Mouse (Mus musculus): ENCODE measurements around the gene Cmtm5. TPM values are rescaled to one million over a fixed set of nuclear protein-coding genes. Genes with fewer than 3 reads are reported as not detected.

Cmtm5 gene
- polyA plus RNA-seq (2012; ENCODE audit: insufficient read depth, insufficient read length, missing spikeins): 1.8 and 3.3 TPM in 2 replicates

DNA sequence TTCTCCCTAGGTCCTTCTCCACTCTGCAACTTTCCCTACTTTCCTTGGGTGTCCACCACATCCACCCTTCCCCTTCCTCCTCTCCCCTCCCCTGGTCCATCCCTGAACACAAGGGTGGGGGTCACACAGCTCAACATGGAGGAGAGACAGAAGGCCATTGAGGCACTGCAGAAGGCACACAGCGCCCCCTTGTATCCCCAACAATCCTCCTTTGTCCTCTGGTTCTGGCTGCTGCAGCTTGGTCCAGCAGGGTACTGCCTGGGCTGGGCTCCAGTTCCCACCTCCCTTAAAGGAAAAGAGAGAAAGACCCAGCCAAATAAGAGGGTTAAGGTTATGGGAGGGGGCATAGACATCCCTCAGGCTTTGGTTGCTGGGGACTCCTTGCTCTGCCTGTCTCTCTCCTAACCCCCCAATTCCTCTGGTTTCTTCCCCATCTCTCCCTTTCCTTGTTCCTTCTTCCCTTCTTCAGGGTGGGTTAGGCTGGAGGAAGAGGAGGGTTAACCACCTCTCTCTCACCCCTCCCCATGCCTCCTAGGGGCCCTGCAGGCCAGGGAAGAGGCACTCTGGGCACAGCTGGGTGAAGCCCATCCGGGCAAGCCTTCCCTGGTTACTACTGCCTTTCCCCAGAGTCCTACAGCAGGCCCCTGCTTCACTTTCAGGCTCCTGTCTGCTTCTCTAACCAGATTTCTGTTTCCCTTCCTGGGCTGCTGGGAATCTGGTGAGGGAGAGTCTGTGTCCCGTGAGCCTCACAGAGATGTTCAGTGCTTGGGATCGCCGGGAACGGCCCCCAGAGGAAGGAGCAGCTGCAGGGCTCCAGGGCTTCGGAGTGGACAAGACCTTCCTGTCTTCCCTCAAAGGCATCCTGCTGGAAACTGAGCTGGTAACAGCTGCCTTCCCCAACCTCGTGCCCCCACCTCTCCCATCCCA lies at the start of gene Cmtm5:
Gene Cmtm5 (plus strand): TSS at position 358 of the 927 bp plus-strand sequence.
- Histone ChIP-seq H3K4me1 (ENCODE audit: control insufficient read depth, insufficient read depth, insufficient read length, low read length) (no peaks in the 10 kb centered on the region), H3K27ac (replicated peaks; ENCODE audit: low read depth, low read length) (no peak within 1 kb of the TSS), H3K4me3 (ENCODE audit: insufficient read depth, low read depth, low read length) (no peak within 1 kb of the TSS)

DNA sequence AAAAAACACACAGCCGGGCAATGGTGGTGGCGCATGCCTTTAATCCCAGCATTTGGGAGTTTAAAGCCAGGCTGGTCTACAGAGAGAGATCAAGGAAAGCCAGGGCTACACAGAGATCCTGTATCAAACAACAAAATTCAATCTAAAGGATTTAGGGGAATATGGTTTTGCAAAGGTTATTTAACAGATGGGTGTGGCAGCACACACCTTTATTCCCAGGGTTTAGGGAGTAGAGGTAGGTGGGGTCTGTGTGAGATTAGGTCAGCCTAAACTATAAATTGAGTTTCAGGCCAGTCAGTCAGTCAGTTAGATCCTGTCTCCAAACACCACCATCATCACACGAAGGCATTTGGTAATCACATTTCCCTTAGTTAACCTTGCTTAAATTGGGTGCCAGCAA lies 43.9 kb upstream of the Cmtm5 start, which contains the start of gene Pabpn1:
Gene Pabpn1 (plus strand): TSS at position 301 of the 400 bp plus-strand sequence.
- H3K27ac ChIP-seq (replicated peaks; ENCODE audit: low read depth, low read length): peak within 1 kb of the TSS; percentile 78
- H3K4me3 ChIP-seq (ENCODE audit: insufficient read depth, low read depth, low read length): peak within 1 kb of the TSS; percentile 64
- no peaks in the 10 kb centered on the region; the same call in 1 of the 2 replicates for H3K4me1 ChIP-seq (ENCODE audit: control insufficient read depth, insufficient read depth, insufficient read length, low read length)

DNA sequence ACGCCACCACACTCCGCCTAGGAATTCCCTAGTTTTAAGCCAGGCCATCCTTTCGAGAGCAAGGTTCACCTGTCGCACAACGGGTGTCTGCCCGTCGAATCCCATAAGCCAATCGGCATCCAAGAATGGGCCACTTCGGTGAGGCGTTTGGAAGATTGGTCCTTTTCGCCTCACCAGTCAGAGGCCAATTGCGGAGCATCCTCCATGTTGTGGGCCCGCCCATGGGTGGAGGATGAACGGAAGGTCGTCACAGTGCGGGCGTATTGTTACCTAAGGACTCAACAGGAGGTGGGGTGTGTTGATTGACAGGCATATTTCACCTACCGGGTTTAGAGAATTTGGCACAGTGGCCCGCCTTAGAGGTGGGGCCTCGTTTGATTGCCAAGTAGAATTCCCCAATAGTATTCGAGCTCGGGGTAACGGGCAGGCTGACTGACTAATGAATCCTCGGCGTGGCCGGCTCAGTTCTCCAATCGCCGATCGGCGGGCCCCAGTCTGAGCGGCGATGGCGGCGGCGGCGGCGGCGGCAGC lies 42.3 kb upstream of the Cmtm5 start:
- Histone ChIP-seq H3K4me3 (ENCODE audit: insufficient read depth, low read depth, low read length) (peak overlapping the region; percentile 64), H3K4me1 (ENCODE audit: control insufficient read depth, insufficient read depth, insufficient read length, low read length) (no peaks in the 10 kb centered on the region; the same call in 1 of the 2 replicates), H3K27ac (replicated peaks; ENCODE audit: low read depth, low read length) (peak overlapping the region; percentile 78)

- H3K4me1 ChIP-seq (ENCODE audit: control insufficient read depth, insufficient read depth, insufficient read length, low read length): no peaks in the 10 kb centered on the region; the same call in 1 of the 2 replicates
- peak overlapping the region; percentile 89 for H3K4me3 ChIP-seq (ENCODE audit: insufficient read depth, low read depth, low read length)
- H3K27ac ChIP-seq (replicated peaks; ENCODE audit: low read depth, low read length): peak overlapping the region; percentile 46; the same call in 1 of the 2 replicates
These were observed 41.5 kb upstream of the Cmtm5 start for GRCm38 (mm10) chr14:54894296-54895151.

DNA sequence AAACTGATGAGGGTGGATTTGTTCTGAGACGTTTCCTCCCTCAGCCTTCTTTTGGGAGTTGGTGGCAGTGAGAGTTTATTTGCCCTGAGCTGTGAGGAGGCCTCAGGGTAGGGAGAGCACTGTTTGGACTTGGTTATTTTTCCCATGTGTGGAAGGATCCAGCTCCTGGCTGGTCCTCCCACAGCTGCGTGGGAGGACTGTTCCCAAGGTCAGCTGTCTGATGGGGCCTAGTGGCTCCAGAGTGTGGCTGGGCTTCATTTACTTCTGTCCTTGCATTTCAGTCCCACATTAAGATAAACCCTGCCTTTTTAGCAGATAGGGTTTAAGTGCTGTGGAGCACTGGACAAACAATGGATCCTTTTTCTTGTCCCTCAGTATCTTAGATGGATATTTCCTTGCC lies 38.6 kb upstream of the Cmtm5 start:
- Histone ChIP-seq H3K4me1 (ENCODE audit: control insufficient read depth, insufficient read depth, insufficient read length, low read length) (no peaks in the 10 kb centered on the region; the same call in 1 of the 2 replicates), H3K4me3 (ENCODE audit: insufficient read depth, low read depth, low read length) (no peak overlapping the region), H3K27ac (replicated peaks; ENCODE audit: low read depth, low read length) (no peak overlapping the region)

GRCm38 (mm10) chr14:54900383-54900782 lies 35.7 kb upstream of the Cmtm5 start:
- Histone ChIP-seq H3K4me1 (ENCODE audit: control insufficient read depth, insufficient read depth, insufficient read length, low read length) (no peaks in the 10 kb centered on the region), H3K4me3 (ENCODE audit: insufficient read depth, low read depth, low read length) (no peak overlapping the region), H3K27ac (replicated peaks; ENCODE audit: low read depth, low read length) (no peak overlapping the region)

GRCm38 (mm10) chr14:54903641-54904040 lies 32.4 kb upstream of the Cmtm5 start:
- no peak overlapping the region for H3K4me3 ChIP-seq (ENCODE audit: insufficient read depth, low read depth, low read length)
- H3K27ac ChIP-seq (replicated peaks; ENCODE audit: low read depth, low read length): no peak overlapping the region
- H3K4me1 ChIP-seq (ENCODE audit: control insufficient read depth, insufficient read depth, insufficient read length, low read length): no peaks in the 10 kb centered on the region

- H3K4me3 ChIP-seq (ENCODE audit: insufficient read depth, low read depth, low read length): no peak overlapping the region
- peaks cover 3% of the 10 kb centered on the region; the same call in 1 of the 2 replicates for H3K4me1 ChIP-seq (ENCODE audit: control insufficient read depth, insufficient read depth, insufficient read length, low read length)
- no peak overlapping the region for H3K27ac ChIP-seq (replicated peaks; ENCODE audit: low read depth, low read length)
These were observed 27.4 kb upstream of the Cmtm5 start for GRCm38 (mm10) chr14:54908682-54909081.

GRCm38 (mm10) chr14:54912109-54912850 lies 23.8 kb upstream of the Cmtm5 start:
- no peak overlapping the region for H3K27ac ChIP-seq (replicated peaks; ENCODE audit: low read depth, low read length)
- H3K4me1 ChIP-seq (ENCODE audit: control insufficient read depth, insufficient read depth, insufficient read length, low read length): peaks cover 3% of the 10 kb centered on the region; the same call in 1 of the 2 replicates

DNA sequence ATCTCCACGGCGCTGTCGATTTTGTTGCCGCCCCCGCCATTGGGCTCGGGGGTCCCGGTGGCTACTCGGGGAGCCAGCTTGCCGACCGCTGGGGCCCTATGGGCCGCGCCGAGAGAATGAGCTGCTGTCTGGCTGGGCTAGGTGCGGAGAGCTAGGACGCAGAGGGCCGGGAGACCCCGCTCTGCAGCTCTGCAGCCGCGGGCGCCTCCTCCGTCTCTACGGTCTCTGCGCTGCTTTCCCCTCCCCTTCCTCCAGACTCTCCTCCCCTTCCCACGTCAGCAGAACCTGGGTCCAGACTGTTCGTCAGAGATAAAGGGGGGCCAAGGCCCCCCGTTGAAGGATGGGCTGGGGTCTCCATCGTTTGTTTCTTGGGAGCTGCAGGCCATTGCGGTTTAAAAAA lies 23.2 kb upstream of the Cmtm5 start, which contains the start of gene Slc22a17:
Gene Slc22a17 (minus strand): TSS at position 247 of the 400 bp plus-strand sequence.
- H3K4me1 ChIP-seq (ENCODE audit: control insufficient read depth, insufficient read depth, insufficient read length, low read length): peaks cover 3% of the 10 kb centered on the region; the same call in 1 of the 2 replicates
- H3K4me3 ChIP-seq (ENCODE audit: insufficient read depth, low read depth, low read length): peak within 1 kb of the TSS; percentile 96
- H3K27ac ChIP-seq (replicated peaks; ENCODE audit: low read depth, low read length): no peak within 1 kb of the TSS

More at GRCm38 (mm10) chr14:54912109-54912850, 23.8 kb upstream of the Cmtm5 start:
- H3K4me3 ChIP-seq (ENCODE audit: insufficient read depth, low read depth, low read length): peak overlapping the region; percentile 96

GRCm38 (mm10) chr14:54913343-54913742 lies 22.7 kb upstream of the Cmtm5 start:
- Histone ChIP-seq H3K27ac (replicated peaks; ENCODE audit: low read depth, low read length) (no peak overlapping the region), H3K4me1 (ENCODE audit: control insufficient read depth, insufficient read depth, insufficient read length, low read length) (peaks cover 3% of the 10 kb centered on the region; the same call in 1 of the 2 replicates)

DNA sequence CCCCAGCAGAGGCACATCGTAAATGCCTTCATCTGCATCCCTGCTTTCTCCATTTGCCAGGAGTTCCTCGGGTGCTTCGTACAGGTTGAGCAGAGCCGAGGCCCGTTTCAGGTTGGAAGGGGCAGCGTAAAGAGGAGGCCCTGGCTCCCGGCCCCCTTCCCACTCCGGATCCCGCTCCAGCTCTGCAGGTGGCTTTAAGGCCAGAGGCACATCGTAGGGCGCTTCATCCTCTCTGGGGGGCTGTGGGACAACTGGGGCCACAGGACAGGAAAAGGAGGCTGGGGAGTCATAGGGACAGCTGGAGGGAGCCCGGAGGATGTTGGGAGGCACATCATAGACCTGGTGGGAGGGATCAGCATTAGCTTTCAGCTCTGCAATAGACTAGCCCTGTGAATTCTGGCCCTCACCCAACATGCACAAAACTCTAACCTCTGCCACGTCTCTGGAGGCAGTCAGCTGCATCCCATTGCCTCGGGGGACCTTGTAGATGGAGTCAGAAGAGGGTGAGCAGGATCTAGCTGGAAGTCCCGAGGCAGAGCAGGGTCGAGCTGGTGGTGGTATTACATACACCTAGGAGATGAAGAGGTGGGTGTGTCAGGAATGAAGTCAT lies 15.9 kb upstream of the Cmtm5 start:
- Histone ChIP-seq H3K27ac (replicated peaks; ENCODE audit: low read depth, low read length) (no peak overlapping the region), H3K4me3 (ENCODE audit: insufficient read depth, low read depth, low read length) (no peak overlapping the region), H3K4me1 (ENCODE audit: control insufficient read depth, insufficient read depth, insufficient read length, low read length) (no peaks in the 10 kb centered on the region)

More at GRCm38 (mm10) chr14:54913343-54913742, 22.7 kb upstream of the Cmtm5 start:
- H3K4me3 ChIP-seq (ENCODE audit: insufficient read depth, low read depth, low read length): peak overlapping the region; percentile 96

GRCm38 (mm10) chr14:54924641-54925348 lies 11.3 kb upstream of the Cmtm5 start:
- Histone ChIP-seq H3K4me1 (ENCODE audit: control insufficient read depth, insufficient read depth, insufficient read length, low read length) (no peaks in the 10 kb centered on the region), H3K4me3 (ENCODE audit: insufficient read depth, low read depth, low read length) (peak overlapping the region; percentile 57), H3K27ac (replicated peaks; ENCODE audit: low read depth, low read length) (peak overlapping the region; percentile 19; the same call in 1 of the 2 replicates)
